Mouse (Mus musculus): ENCODE measurements around the gene Lrch1.

Lrch1 gene

DNA sequence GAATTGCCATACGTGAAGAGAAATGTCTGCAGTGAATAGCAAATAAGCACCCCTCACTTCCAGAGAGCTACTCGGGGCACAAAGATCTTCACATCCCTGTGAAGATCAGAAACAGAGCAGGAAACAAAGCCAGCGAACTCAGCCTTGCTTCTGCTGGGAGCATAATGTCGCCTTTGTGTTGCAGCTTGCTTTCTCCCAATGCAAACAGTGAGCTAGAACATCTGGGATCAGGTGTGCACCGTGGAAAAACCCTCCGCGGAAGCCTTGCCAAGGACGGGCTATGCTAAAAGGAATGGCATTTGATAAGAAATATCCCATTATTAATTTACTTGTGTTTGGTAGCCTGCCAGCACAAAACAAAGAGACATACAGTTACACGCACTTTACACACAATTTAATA, 95.8 kb downstream of the Lrch1 start:
- POLR2A ChIA-PET = interaction anchor here in 2 of 4 experiments (0.6 to 1.5 kb wide), 2 partner anchors 10 to 18 kb away, joined by 3 to 4 read pairs; no protein-coding TSS in a partner anchor
- CTCF ChIA-PET = no interaction called here

GRCm38 (mm10) chr14:74849020-74849419, 98.7 kb downstream of the Lrch1 start:
- POLR2A ChIA-PET = interaction anchor here in 2 of 4 experiments (0.6 to 1.5 kb wide), 4 partner anchors 12 to 117 kb away, joined by 3 read pairs; partner anchors contain the start of gene Esd (in 1 of the 2)
- CTCF ChIA-PET = interaction anchor here in 1 of 4 experiments (0.6 kb wide), 2 partner anchors 142 to 167 kb away, joined by 3 to 4 read pairs; partner anchors contain the start of gene Rubcnl

GRCm38 (mm10) chr14:74848224-74848623, 99.5 kb downstream of the Lrch1 start:
- CTCF ChIA-PET = interaction anchor here in 1 of 4 experiments (0.6 kb wide), 1 partner anchor 168 kb away, joined by 3 read pairs; the partner anchor contains the start of gene Rubcnl
- POLR2A ChIA-PET = interaction anchor here in 2 of 4 experiments (1.3 to 1.5 kb wide), 3 partner anchors 11 to 116 kb away, joined by 3 to 6 read pairs (median 3); partner anchors contain the start of gene Esd (in 1 of the 2)

DNA sequence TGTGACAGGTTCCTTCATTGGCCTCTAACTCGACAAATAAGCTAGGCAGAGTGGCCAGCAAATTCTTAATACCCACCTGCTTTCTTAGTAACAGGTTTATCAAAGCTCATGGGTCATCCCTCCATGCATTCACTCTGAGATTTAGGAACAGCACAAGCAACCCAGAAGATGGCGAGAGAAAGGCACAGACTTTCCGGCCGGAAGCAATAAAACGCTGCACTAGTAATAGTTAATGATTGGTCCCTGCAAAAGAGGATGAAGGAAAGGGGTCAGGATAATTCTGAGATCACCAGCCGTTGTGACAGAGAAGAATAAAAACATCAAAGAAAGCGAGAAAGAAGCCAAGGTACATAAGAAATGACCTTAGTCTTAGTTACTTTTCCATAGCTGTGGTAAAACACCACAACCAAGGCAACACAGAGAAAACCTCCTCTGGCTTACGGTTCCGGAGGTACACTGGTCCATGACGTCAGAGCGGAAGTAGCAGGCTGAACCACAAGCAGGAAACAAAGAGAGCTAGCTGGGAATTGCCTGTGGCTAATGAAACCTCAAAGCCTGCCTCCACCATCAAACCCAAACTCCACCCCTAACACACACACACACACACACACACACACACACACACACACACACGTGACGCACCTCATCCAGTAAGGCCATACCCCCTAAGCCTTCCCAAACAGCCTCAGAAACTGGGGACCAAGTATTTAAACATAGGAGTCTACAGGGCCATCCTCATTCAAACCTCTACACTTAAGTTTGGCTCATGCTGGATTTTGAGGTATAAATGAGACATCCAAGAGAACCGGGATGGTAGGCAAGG, 100.2 kb downstream of the Lrch1 start:
- CTCF ChIA-PET = interaction anchor here in 1 of 4 experiments (0.6 kb wide), 2 partner anchors 8 to 28 kb away, joined by 3 to 4 read pairs; no protein-coding TSS in a partner anchor
- POLR2A ChIA-PET = interaction anchor here in 2 of 4 experiments (0.6 to 1.5 kb wide), 8 partner anchors 10 to 1061 kb away, joined by 3 to 6 read pairs (median 3); partner anchors contain the start of gene Esd (in 1 of the 2)

GRCm38 (mm10) chr14:74846668-74847067, 101.0 kb downstream of the Lrch1 start:
- CTCF ChIA-PET = no interaction called here
- POLR2A ChIA-PET = interaction anchor here in 1 of 4 experiments (0.6 to 1.2 kb wide), 5 partner anchors 15 to 533 kb away, joined by 3 to 4 read pairs (median 3); no protein-coding TSS in a partner anchor

- CTCF ChIA-PET = no interaction called here
These were observed 101.9 kb downstream of the Lrch1 start for GRCm38 (mm10) chr14:74845661-74846274.

DNA sequence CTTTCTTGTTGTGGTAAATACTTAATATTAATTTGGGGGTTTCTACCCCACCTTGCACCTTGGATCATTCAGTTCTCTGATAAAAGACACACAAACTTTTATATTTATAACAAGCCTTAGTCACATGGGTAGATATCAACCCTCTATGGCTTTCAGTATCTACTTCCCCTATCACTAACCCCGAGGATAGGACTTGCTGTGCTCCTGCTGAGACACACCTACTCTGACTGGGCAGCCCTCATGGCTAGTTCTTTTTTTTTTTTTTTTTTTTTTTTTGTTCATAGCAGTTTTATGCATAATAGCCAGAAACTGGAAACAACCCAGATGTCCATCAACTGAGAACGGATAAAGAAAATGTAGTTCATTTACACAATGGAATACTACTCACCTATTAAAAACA, 106.0 kb downstream of the Lrch1 start:
- ChIA-PET POLR2A (no interaction called here), CTCF (no interaction called here)

More at GRCm38 (mm10) chr14:74845661-74846274, 101.9 kb downstream of the Lrch1 start:
- POLR2A ChIA-PET = interaction anchor here in 1 of 4 experiments (1.0 kb wide), 1 partner anchor 74 kb away, joined by 3 read pairs; no protein-coding TSS in a partner anchor

DNA sequence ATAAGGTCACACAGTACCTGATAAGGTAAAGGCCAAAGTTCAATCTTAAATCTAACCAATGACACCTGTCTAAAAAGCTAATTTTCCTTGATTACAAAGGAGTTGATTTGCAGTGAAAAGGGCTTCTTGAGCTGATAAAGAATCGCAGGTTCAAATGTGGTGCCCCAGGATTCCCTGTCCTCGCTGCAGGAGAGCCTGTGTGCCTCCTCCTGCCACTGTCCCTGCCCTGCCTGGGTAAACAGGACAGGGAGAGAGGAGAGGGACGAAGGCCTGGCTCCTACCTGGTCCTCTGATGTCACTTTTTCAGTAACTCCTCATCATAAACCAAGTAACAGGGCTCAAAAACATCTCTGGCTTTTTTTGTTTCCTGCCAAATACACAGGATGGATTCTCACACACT, 106.4 kb downstream of the Lrch1 start:
- CTCF ChIA-PET = interaction anchor here in 1 of 4 experiments (0.6 kb wide), 1 partner anchor 60 kb away, joined by 5 read pairs; no protein-coding TSS in a partner anchor
- POLR2A ChIA-PET = no interaction called here

DNA sequence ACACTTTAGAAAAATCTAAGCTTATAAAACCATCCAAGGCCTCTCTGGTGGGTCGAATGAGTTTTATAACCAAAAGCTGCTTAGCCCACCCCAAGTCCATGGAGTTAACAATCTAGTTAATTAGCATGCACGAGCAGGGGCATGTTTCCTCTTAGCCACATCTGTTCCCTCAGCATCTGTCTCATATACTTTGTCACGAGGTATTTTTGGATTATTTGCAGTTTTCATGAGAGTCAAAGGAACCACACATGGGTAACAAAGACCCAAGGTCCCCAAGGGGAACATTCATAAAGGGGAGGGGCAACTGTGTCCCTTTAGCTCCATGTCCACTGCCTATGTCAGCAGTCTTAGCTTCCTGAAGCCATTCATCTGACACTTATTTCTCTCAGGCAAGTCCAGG, 106.9 kb downstream of the Lrch1 start:
- CTCF ChIA-PET = interaction anchor here in 1 of 4 experiments (0.6 kb wide), 1 partner anchor 60 kb away, joined by 5 read pairs; no protein-coding TSS in a partner anchor
- POLR2A ChIA-PET = no interaction called here

GRCm38 (mm10) chr14:74840328-74840727, 107.3 kb downstream of the Lrch1 start:
- POLR2A ChIA-PET = interaction anchor here in 1 of 4 experiments (0.5 to 1.0 kb wide), 3 partner anchors 38 to 817 kb away, joined by 3 to 5 read pairs (median 3); no protein-coding TSS in a partner anchor
- CTCF ChIA-PET = interaction anchor here in 1 of 4 experiments (0.6 kb wide), 1 partner anchor 16 kb away, joined by 3 read pairs; no protein-coding TSS in a partner anchor

GRCm38 (mm10) chr14:74838816-74839215, 108.9 kb downstream of the Lrch1 start:
- CTCF ChIA-PET = interaction anchor here in 1 of 4 experiments (0.6 to 0.8 kb wide), 2 partner anchors 9 to 345 kb away, joined by 3 read pairs; no protein-coding TSS in a partner anchor
- POLR2A ChIA-PET = interaction anchor here in 2 of 4 experiments (0.6 to 0.7 kb wide), 2 partner anchors 107 to 185 kb away, joined by 3 to 4 read pairs; no protein-coding TSS in a partner anchor

GRCm38 (mm10) chr14:74835010-74835409, 112.7 kb downstream of the Lrch1 start:
- ChIA-PET CTCF (no interaction called here), POLR2A (interaction anchor here in 1 of 4 experiments (0.6 to 0.9 kb wide), 2 partner anchors 34 to 112 kb away, joined by 3 read pairs; no protein-coding TSS in a partner anchor)

DNA sequence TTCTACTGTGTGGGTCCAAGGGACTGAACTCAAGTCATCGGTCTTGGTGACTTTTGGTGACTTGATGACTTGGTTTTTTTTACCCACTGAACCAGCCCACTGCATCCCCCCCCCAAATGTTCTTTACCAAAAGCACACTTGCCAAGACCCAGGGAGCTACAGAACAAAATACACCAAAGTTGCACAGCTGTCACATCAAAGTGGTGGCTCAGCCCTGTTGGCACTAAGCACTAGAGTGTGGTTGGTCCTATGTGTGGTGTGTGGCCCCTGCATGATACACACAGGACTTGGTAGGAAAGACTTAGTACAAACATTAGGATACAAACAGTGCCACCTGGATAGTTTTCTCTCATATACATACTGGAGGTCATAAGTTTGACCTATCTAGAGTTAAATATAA, 113.5 kb downstream of the Lrch1 start:
- ChIA-PET POLR2A (interaction anchor here in 1 of 4 experiments (0.6 kb wide), 1 partner anchor 1061 kb away, joined by 3 read pairs; no protein-coding TSS in a partner anchor), CTCF (interaction anchor here in 1 of 4 experiments (0.6 kb wide), 1 partner anchor 97 kb away, joined by 4 read pairs; no protein-coding TSS in a partner anchor)

GRCm38 (mm10) chr14:74831653-74832052, 116.0 kb downstream of the Lrch1 start:
- CTCF ChIA-PET = no interaction called here
- POLR2A ChIA-PET = interaction anchor here in 1 of 4 experiments (0.6 to 1.0 kb wide), 2 partner anchors 15 to 25 kb away, joined by 3 to 4 read pairs; no protein-coding TSS in a partner anchor

GRCm38 (mm10) chr14:74831050-74831449, 116.6 kb downstream of the Lrch1 start:
- CTCF ChIA-PET = no interaction called here
- POLR2A ChIA-PET = interaction anchor here in 1 of 4 experiments (1.0 kb wide), 1 partner anchor 16 kb away, joined by 4 read pairs; no protein-coding TSS in a partner anchor

DNA sequence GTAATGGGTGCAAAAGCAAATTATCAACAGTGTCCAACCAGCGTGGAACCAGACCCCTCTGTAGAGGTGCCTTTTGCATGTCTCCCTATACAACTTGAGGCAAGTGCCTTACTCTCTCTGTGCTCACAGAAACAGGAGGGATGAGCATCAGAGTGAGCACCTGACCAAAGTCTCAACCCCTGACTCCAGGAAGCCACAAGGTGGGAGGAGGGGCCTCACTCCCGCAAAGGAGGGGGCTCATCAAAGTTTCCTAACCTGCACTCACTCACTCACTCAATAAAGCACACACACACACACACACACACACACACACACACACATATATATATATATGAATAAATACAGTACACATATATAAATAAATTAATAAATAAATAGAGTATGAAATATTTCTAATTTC, 117.1 kb downstream of the Lrch1 start:
- CTCF ChIA-PET = no interaction called here
- POLR2A ChIA-PET = no interaction called here

DNA sequence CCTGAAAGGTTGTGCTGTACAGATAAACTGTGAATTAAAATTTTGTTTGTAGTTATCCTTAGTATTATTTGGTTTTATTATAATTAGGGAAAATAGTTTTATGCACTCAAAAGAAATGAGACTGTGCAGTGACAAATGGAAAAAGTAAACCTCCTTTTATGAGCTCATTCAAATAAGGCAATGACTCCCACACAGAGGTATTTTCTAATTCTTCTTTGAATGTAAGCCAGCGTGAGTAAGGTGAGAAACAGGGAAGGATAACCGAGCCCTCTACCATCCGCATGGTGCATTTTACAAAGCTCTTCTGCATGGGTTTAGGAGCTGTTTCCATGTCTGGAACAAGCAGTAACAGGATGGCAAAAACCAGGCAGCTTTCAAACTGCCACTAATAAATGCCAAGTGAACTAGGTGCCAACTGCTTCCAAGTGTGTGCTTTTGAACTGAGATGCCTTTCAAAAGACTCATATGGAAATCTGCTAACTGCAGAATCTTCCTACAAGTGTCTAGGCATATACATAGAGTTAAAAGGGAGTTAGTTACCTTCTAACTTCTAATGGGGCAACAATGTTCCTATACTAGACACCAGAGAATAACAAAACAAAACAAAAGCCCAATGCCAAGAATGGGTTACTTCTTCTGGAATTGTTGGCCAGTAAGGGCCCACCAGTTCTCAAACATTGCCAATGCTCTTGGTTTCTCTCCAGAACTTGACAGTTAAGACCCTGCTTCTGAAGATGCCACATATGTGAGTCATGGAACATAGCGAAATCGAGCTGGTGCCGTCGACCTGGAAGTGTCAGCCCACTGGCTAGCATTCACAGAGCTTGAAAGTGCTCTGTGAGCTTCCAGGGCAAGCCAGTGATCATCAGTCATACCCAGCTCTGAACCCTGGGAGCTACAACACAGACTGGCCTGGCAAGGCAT, 124.7 kb downstream of the Lrch1 start:
- ChIA-PET CTCF (no interaction called here), POLR2A (interaction anchor here in 1 of 4 experiments (0.6 kb wide), 1 partner anchor 195 kb away, joined by 3 read pairs; no protein-coding TSS in a partner anchor)

GRCm38 (mm10) chr14:74822048-74822447, 125.6 kb downstream of the Lrch1 start:
- CTCF ChIA-PET = interaction anchor here in 1 of 4 experiments (0.6 kb wide), 1 partner anchor 1234 kb away, joined by 5 read pairs; no protein-coding TSS in a partner anchor
- POLR2A ChIA-PET = interaction anchor here in 1 of 4 experiments (0.6 to 1.2 kb wide), 2 partner anchors 11 to 15 kb away, joined by 3 to 4 read pairs; no protein-coding TSS in a partner anchor

Measured in embryonic stem cell, embryonic (primary cell).